ENCODE assay signal across 26 mouse cellular contexts in genomic region chr10:115107666-115108540, GRCm38 (mm10).
DNase-seq lines count a peak whose midpoint lies in the region; ATAC-seq and TF ChIP-seq lines count a peak whose summit lies in the region.
"Had no signal": no experiment of that assay in that cellular context is flagged by ENCODE, and none has a peak within 500 bp of the region (broad histone marks: within the 10 kb centered on the region; RNA-seq: fewer than 3 reads in every experiment).

No protein-coding gene starts in this region.

- H3K36me3 ChIP-seq in neural tube, embryonic 13.5 days: no peaks in the 10 kb centered on the region
- H3K36me3 ChIP-seq: heart, embryonic 12.5 days; limb, embryonic 15.5 days; midbrain, embryonic 15.5 days had no signal

- intact Hi-C loops in heart, postnatal 36 days (cut with DNase I): no loop called here

- ATAC-seq in neural tube, embryonic 13.5 days (ENCODE audit: low read depth): peak; percentile 40; the same call in 1 of the 2 replicates
- ATAC-seq: forebrain, postnatal 0 days; midbrain, embryonic 15.5 days had no signal

- H3K4me3 ChIP-seq in neural tube, embryonic 13.5 days: no peak overlapping the region
- no peak overlapping the region for H3K4me3 ChIP-seq in lung, adult 2 months (replicated peaks; ENCODE audit: extremely low read depth, low read depth, low read length)
- H3K4me3 ChIP-seq: heart, embryonic 12.5 days; limb, embryonic 15.5 days; midbrain, embryonic 15.5 days; myocyte had no signal

- TF ChIP-seq POLR2A in lung, adult 2 months (IDR thresholded peaks at IDR 0.05; ENCODE audit: borderline replicate concordance, extremely low read depth, low read depth, low read length): no peak

- H3K4me2 ChIP-seq in neural tube, embryonic 13.5 days: no peak overlapping the region
- H3K4me2 ChIP-seq: heart, embryonic 12.5 days; hindbrain, embryonic 14.5 days; limb, embryonic 15.5 days; midbrain, embryonic 15.5 days had no signal

- no peaks in the 10 kb centered on the region for H3K27me3 ChIP-seq in neural tube, embryonic 13.5 days
- H3K27me3 ChIP-seq: heart, embryonic 12.5 days; limb, embryonic 15.5 days; midbrain, embryonic 15.5 days had no signal

- TF ChIP-seq CTCF in lung, adult 2 months (IDR thresholded peaks at IDR 0.05; ENCODE audit: insufficient read depth, low read length): no peak

- no peak overlapping the region; the same call in 1 of the 2 replicates for H3K27ac ChIP-seq in neural tube, embryonic 13.5 days (replicated peaks)
- H3K27ac ChIP-seq: hindbrain, embryonic 14.5 days; limb, embryonic 15.5 days; liver, embryonic 14.5 days; midbrain, embryonic 15.5 days; stomach, postnatal 0 days had no signal

- no peak overlapping the region for H3K9ac ChIP-seq in neural tube, embryonic 13.5 days
- H3K9ac ChIP-seq: forebrain, postnatal 0 days; heart, embryonic 12.5 days; hindbrain, embryonic 14.5 days; limb, embryonic 15.5 days; liver, embryonic 14.5 days; midbrain, embryonic 15.5 days had no signal

- DNase-seq in adrenal gland, adult 2 months: peak; percentile 5
- no peak for DNase-seq in adrenal gland, adult 18-20 months (ENCODE audit: low spot score in 2 of 2)
- peak; percentile 82 for DNase-seq in heart, adult 11 months
- DNase-seq in heart, postnatal 36 days: no peak
- no peak for DNase-seq in neural tube, embryonic 10.5 days (ENCODE audit: extremely low spot score, low spot score)
- no peak for DNase-seq in lung, adult 2 months
- DNase-seq in yolk sac, embryonic 10.5 days (ENCODE audit: low spot score): no peak
- DNase-seq: cerebellum, adult 18-20 months; cerebellum, postnatal 25 days; forebrain, postnatal 0 days; gastrocnemius, postnatal 14 days; heart, postnatal 10 days; kidney, adult 8-10 months; kidney, postnatal 10 days; lung, postnatal 4 days; right cerebral cortex, postnatal 14 days; thymus, adult 2 months; thymus, postnatal 4 days had no signal

- H3K9me3 ChIP-seq in neural tube, embryonic 13.5 days: no peaks in the 10 kb centered on the region
- H3K9me3 ChIP-seq: heart, embryonic 12.5 days; limb, embryonic 15.5 days; midbrain, embryonic 15.5 days had no signal

- WGBS in neural tube, embryonic 13.5 days: 78% methylated on average over 16 of the region's 16 CpGs
- WGBS in lung, adult 2 months: 65% methylated on average over 16 of the region's 16 CpGs

- H3K4me1 ChIP-seq in neural tube, embryonic 13.5 days (replicated peaks): no peaks in the 10 kb centered on the region
- no peaks in the 10 kb centered on the region for H3K4me1 ChIP-seq in lung, adult 2 months (ENCODE audit: control insufficient read depth, insufficient read depth, low read length)
- H3K4me1 ChIP-seq: heart, embryonic 12.5 days; midbrain, embryonic 15.5 days had no signal

Comparison
In these comparisons a context has a peak if more than half of its experiments do, and no peak if none do; other contexts are left out.
1. DNase-seq: peak in adrenal gland, adult 2 months (single experiment) and heart, adult 11 months (single experiment); none in adrenal gland, adult 18-20 months (0 of 2), heart, postnatal 36 days (0 of 2), neural tube, embryonic 10.5 days (single experiment), lung, adult 2 months (single experiment) and yolk sac, embryonic 10.5 days (single experiment).